In genomic region chr10:58604779-58605178, GRCm38 (mm10) we compare ENCODE assay signal across 9 mouse cellular contexts.
A peak's percentile ranks its signal among the peaks of the same experiment; 100 is the strongest.
DNase-seq lines count a peak whose midpoint lies in the region; ATAC-seq and TF ChIP-seq lines count a peak whose summit lies in the region.
"Had no signal": no experiment of that assay in that cellular context is flagged by ENCODE, and none has a peak within 500 bp of the region (broad histone marks: within the 10 kb centered on the region; RNA-seq: fewer than 3 reads in every experiment).

No protein-coding gene starts in this region.

- no peak overlapping the region for H3K4me3 ChIP-seq in hindbrain, embryonic 14.5 days (replicated peaks; ENCODE audit: low read length)
- no peak overlapping the region for H3K4me3 ChIP-seq in hindbrain, embryonic 10.5 days
- H3K4me3 ChIP-seq in lung, embryonic 14.5 days (ENCODE audit: low read depth, low read length) = no peak overlapping the region
- H3K4me3 ChIP-seq in liver, embryonic 12.5 days = no peak overlapping the region

- DNase-seq in hindbrain, embryonic 14.5 days (ENCODE audit: low spot score) = peak; percentile 33
- no peak for DNase-seq in hindbrain, embryonic 10.5 days (ENCODE audit: low spot score)
- peak; percentile 99 for DNase-seq in adipocyte (ENCODE audit: low spot score)
- DNase-seq in fibroblast of lung, adult 2 months (ENCODE audit: low read depth) = peak; percentile 98
- peak; percentile 74 for DNase-seq in heart, postnatal 4 days
- peak; percentile 64 for DNase-seq in lung, embryonic 14.5 days
- DNase-seq in urinary bladder, postnatal 14 days (ENCODE audit: low spot score) = peak; percentile 74

- no peak overlapping the region for H3K9ac ChIP-seq in hindbrain, embryonic 14.5 days
- H3K9ac ChIP-seq in lung, embryonic 14.5 days = no peak overlapping the region
- H3K9ac ChIP-seq in liver, embryonic 12.5 days = no peak overlapping the region
- H3K9ac ChIP-seq: liver, embryonic 14.5 days had no signal

- 72% methylated on average over 2 of the region's 2 CpGs for WGBS in hindbrain, embryonic 14.5 days
- 83% methylated on average over 2 of the region's 2 CpGs for WGBS in hindbrain, embryonic 10.5 days
- 50% methylated on average over 2 of the region's 2 CpGs for WGBS in lung, embryonic 14.5 days
- WGBS in liver, embryonic 12.5 days (ENCODE audit: insufficient replicate concordance) = 50% methylated on average over 2 of the region's 2 CpGs

- no peak for TF ChIP-seq CTCF in lung, embryonic 14.5 days (IDR thresholded peaks at IDR 0.05; ENCODE audit: low read depth)

- no peak overlapping the region for H3K4me2 ChIP-seq in hindbrain, embryonic 14.5 days (replicated peaks)
- H3K4me2 ChIP-seq in lung, embryonic 14.5 days = no peak overlapping the region
- H3K4me2 ChIP-seq in liver, embryonic 12.5 days = no peak overlapping the region

- no peak overlapping the region for H3K27ac ChIP-seq in hindbrain, embryonic 14.5 days
- H3K27ac ChIP-seq in hindbrain, embryonic 10.5 days = no peak overlapping the region
- no peak overlapping the region for H3K27ac ChIP-seq in lung, embryonic 14.5 days (ENCODE audit: low read depth)
- no peak overlapping the region for H3K27ac ChIP-seq in liver, embryonic 12.5 days
- H3K27ac ChIP-seq: liver, embryonic 14.5 days had no signal

- H3K36me3 ChIP-seq in hindbrain, embryonic 14.5 days (replicated peaks; ENCODE audit: control insufficient read depth, insufficient read depth) = no peaks in the 10 kb centered on the region
- no peaks in the 10 kb centered on the region for H3K36me3 ChIP-seq in hindbrain, embryonic 10.5 days
- H3K36me3 ChIP-seq in lung, embryonic 14.5 days (ENCODE audit: insufficient read depth) = no peaks in the 10 kb centered on the region
- no peaks in the 10 kb centered on the region for H3K36me3 ChIP-seq in liver, embryonic 12.5 days

- H3K9me3 ChIP-seq in hindbrain, embryonic 14.5 days (ENCODE audit: control insufficient read depth, low read length) = no peaks in the 10 kb centered on the region
- H3K9me3 ChIP-seq in hindbrain, embryonic 10.5 days = no peaks in the 10 kb centered on the region
- no peaks in the 10 kb centered on the region for H3K9me3 ChIP-seq in lung, embryonic 14.5 days (ENCODE audit: low read depth, low read length)
- H3K9me3 ChIP-seq in liver, embryonic 12.5 days (replicated peaks) = no peaks in the 10 kb centered on the region

- ATAC-seq in hindbrain, embryonic 14.5 days (ENCODE audit: low FRiP score) = no peak
- ATAC-seq in lung, embryonic 14.5 days (ENCODE audit: insufficient read depth) = peak; percentile 54; the same call in 1 of the 2 replicates
- no peak for ATAC-seq in liver, embryonic 12.5 days

- H3K4me1 ChIP-seq in hindbrain, embryonic 14.5 days (replicated peaks; ENCODE audit: control insufficient read depth, insufficient read depth, low read length) = peaks cover 16% of the 10 kb centered on the region; the same call in 1 of the 2 replicates
- H3K4me1 ChIP-seq in hindbrain, embryonic 10.5 days (replicated peaks) = peaks cover 15% of the 10 kb centered on the region
- no peaks in the 10 kb centered on the region for H3K4me1 ChIP-seq in lung, embryonic 14.5 days (ENCODE audit: insufficient read depth)
- no peaks in the 10 kb centered on the region for H3K4me1 ChIP-seq in liver, embryonic 12.5 days

- H3K27me3 ChIP-seq in hindbrain, embryonic 14.5 days (ENCODE audit: control insufficient read depth, insufficient read depth, low read length) = no peaks in the 10 kb centered on the region
- H3K27me3 ChIP-seq in hindbrain, embryonic 10.5 days (ENCODE audit: insufficient read depth, poor library complexity, severe bottlenecking) = no peaks in the 10 kb centered on the region
- no peaks in the 10 kb centered on the region for H3K27me3 ChIP-seq in lung, embryonic 14.5 days (ENCODE audit: insufficient read depth, low read length)
- no peaks in the 10 kb centered on the region for H3K27me3 ChIP-seq in liver, embryonic 12.5 days (replicated peaks)
